Mouse (Mus musculus): ENCODE results near the gene Erf. TPM values are rescaled to one million over a fixed set of nuclear protein-coding genes. Genes with fewer than 3 reads are reported as not detected.

Gene Erf
- polyA plus RNA-seq, 1 experiment from 2014 or later: 21.0 TPM

- no peaks in the 10 kb centered on the region for H3K27me3 ChIP-seq
- H3K4me1 ChIP-seq: peaks cover 6% of the 10 kb centered on the region; the same call in 1 of the 2 replicates
- 80% methylated on average over 3 of the region's 3 CpGs for WGBS
- H3K9me3 ChIP-seq (replicated peaks): no peaks in the 10 kb centered on the region
- no peak overlapping the region for H3K27ac ChIP-seq (replicated peaks)
- H3K4me2 ChIP-seq (replicated peaks): no peak overlapping the region
- H3K4me3 ChIP-seq (replicated peaks): no peak overlapping the region
- no peak overlapping the region for H3K9ac ChIP-seq
- H3K36me3 ChIP-seq: no peaks in the 10 kb centered on the region
- ATAC-seq (ENCODE audit: insufficient number of reproducible peaks, low FRiP score, low TSS enrichment, low read depth): no peak
Observed at GRCm38 (mm10) chr7:25195148-25195547, 55.4 kb downstream of the Erf start.

Small RNAs within 50 kb of the gene (microRNA-seq; reads per million reads assigned to microRNA genes)
- gene Mir7048 (ENCODE audit: borderline number of aligned reads): not detected

Other genes starting within 250 kb of the Erf start
- 1.5 and 2.0 TPM in 2 replicates for gene Atp1a3, start 244.8 kb downstream of the Erf start, polyA plus RNA-seq (2015; fragmentation: Nextera tagmentation; extraction: Ambion mirVana)
- 6.0 and 6.7 TPM in 2 replicates for gene Grik5, start 178.4 kb downstream of the Erf start, polyA plus RNA-seq (2015; fragmentation: Nextera tagmentation; extraction: Ambion mirVana)
- 31.7 and 35.8 TPM in 2 replicates for gene Zfp574, start 178.2 kb downstream of the Erf start, polyA plus RNA-seq (2015; fragmentation: Nextera tagmentation; extraction: Ambion mirVana)
- gene Pou2f2, start 71.0 kb downstream of the Erf start, polyA plus RNA-seq (2015; fragmentation: Nextera tagmentation; extraction: Ambion mirVana): 1.1 and 2.0 TPM in 2 replicates
- gene Dedd2, start 30.1 kb downstream of the Erf start, polyA plus RNA-seq (2015; fragmentation: Nextera tagmentation; extraction: Ambion mirVana): 13.2 and 14.7 TPM in 2 replicates
- 3.3 TPM in 2 replicates for gene Zfp526, start 29.3 kb downstream of the Erf start, polyA plus RNA-seq (2015; fragmentation: Nextera tagmentation; extraction: Ambion mirVana)
- 11.5 and 13.0 TPM in 2 replicates for gene Gsk3a, start 12.9 kb downstream of the Erf start, polyA plus RNA-seq (2015; fragmentation: Nextera tagmentation; extraction: Ambion mirVana)
- 46.3 and 50.6 TPM in 2 replicates for gene Cic, start 16.9 kb upstream of the Erf start, polyA plus RNA-seq (2015; fragmentation: Nextera tagmentation; extraction: Ambion mirVana)
- gene Pafah1b3, start 47.2 kb upstream of the Erf start, polyA plus RNA-seq (2015; fragmentation: Nextera tagmentation; extraction: Ambion mirVana): 213 and 216 TPM in 2 replicates
- gene Prr19, start 50.6 kb upstream of the Erf start, polyA plus RNA-seq (2015; fragmentation: Nextera tagmentation; extraction: Ambion mirVana): 0.49 and 0.65 TPM in 2 replicates
- gene Tmem145, start 55.3 kb upstream of the Erf start, polyA plus RNA-seq (2015; fragmentation: Nextera tagmentation; extraction: Ambion mirVana): 1.2 and 1.8 TPM in 2 replicates
- 16.4 and 17.3 TPM in 2 replicates for gene Megf8, start 66.4 kb upstream of the Erf start, polyA plus RNA-seq (2015; fragmentation: Nextera tagmentation; extraction: Ambion mirVana)
- 382 and 413 TPM in 2 replicates for gene Cnfn, start 119.0 kb upstream of the Erf start, polyA plus RNA-seq (2015; fragmentation: Nextera tagmentation; extraction: Ambion mirVana)
- 8.3 and 10.2 TPM in 2 replicates for gene Lipe, start 147.9 kb upstream of the Erf start, polyA plus RNA-seq (2015; fragmentation: Nextera tagmentation; extraction: Ambion mirVana)
- 1.9 and 4.3 TPM in 2 replicates for gene Cxcl17, start 162.1 kb upstream of the Erf start, polyA plus RNA-seq (2015; fragmentation: Nextera tagmentation; extraction: Ambion mirVana)
- 6.7 and 7.1 TPM in 2 replicates for gene Ceacam1, start 226.8 kb upstream of the Erf start, polyA plus RNA-seq (2015; fragmentation: Nextera tagmentation; extraction: Ambion mirVana)

Measured in embryonic facial prominence, embryonic 15.5 days (tissue).